Mouse (Mus musculus): ENCODE measurements around the gene Jkamp.

DNA sequence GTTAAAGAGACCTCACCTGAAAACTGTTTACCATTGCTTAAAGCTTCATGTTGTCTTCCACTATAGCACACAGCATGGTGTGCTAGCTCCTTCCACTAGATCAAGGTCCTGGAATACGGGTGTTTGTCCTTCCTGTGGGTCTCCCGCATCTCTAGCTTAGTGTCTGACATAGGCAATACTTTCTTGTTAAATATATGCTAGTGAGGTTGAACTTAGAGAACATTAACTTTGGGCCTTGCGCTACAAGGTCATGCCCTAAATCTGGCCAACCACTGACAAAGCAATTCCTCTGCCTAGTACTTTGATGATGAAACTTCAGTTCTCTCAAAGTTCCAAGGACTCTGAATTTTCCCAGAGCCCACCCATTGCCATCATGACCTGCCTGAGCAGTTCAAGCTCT is 7.1 kb upstream of the Jkamp start:
- TF ChIP-seq TAL1 (conservative IDR thresholded peaks at IDR 0.05; ENCODE audit: low read depth, low read length): no peak
- TF ChIP-seq CTCF (IDR thresholded peaks at IDR 0.05; ENCODE audit: low read depth, low read length): no peak

Measured in G1E (cell line).